8 mouse cellular contexts compared by ENCODE assay signal in genomic region chr19:6497803-6498202, GRCm38 (mm10). TPM values are rescaled to one million over a fixed set of nuclear protein-coding genes. Genes with fewer than 3 reads are reported as not detected.
A peak's percentile ranks its signal among the peaks of the same experiment; 100 is the strongest.
DNase-seq lines count a peak whose midpoint lies in the region; ATAC-seq and TF ChIP-seq lines count a peak whose summit lies in the region.

No protein-coding gene starts in this region.

- no peak for ATAC-seq in heart, embryonic 12.5 days (ENCODE audit: insufficient number of reproducible peaks, low FRiP score)
- ATAC-seq in liver, embryonic 11.5 days (replicated peaks; ENCODE audit: low FRiP score) = no peak
- ATAC-seq in activated CD4-positive, CD25-positive, alpha-beta regulatory T cell, adult 4 months = no peak

- peak overlapping the region; percentile 96 for H3K27ac ChIP-seq in cerebellum, adult 2 months (ENCODE audit: insufficient read depth, low read length)
- no peak overlapping the region for H3K27ac ChIP-seq in ES-Bruce4 (ENCODE audit: insufficient read depth, low read length)
- no peak overlapping the region for H3K27ac ChIP-seq in heart, embryonic 12.5 days (ENCODE audit: poor library complexity, severe bottlenecking)
- no peak overlapping the region for H3K27ac ChIP-seq in liver, embryonic 11.5 days (ENCODE audit: low read depth, low read length)

- no peaks in the 10 kb centered on the region for H3K27me3 ChIP-seq in cerebellum, adult 2 months (ENCODE audit: control insufficient read depth, insufficient read depth, low read length)
- peaks cover 20% of the 10 kb centered on the region for H3K27me3 ChIP-seq in ES-Bruce4 (ENCODE audit: control insufficient read depth, insufficient read depth, low read length, poor library complexity, severe bottlenecking)
- H3K27me3 ChIP-seq in heart, embryonic 12.5 days (replicated peaks) = peaks cover 99% of the 10 kb centered on the region
- H3K27me3 ChIP-seq in liver, embryonic 11.5 days (replicated peaks; ENCODE audit: control insufficient read depth, insufficient read depth, low read length) = peaks cover 93% of the 10 kb centered on the region

- no peaks in the 10 kb centered on the region for H3K9me3 ChIP-seq in ES-Bruce4 (replicated peaks; ENCODE audit: control insufficient read depth, insufficient read depth, low read length, poor library complexity, severe bottlenecking)
- no peaks in the 10 kb centered on the region for H3K9me3 ChIP-seq in heart, embryonic 12.5 days (replicated peaks)
- no peaks in the 10 kb centered on the region for H3K9me3 ChIP-seq in liver, embryonic 11.5 days (ENCODE audit: control insufficient read depth, low read length)

- no peak for TF ChIP-seq EP300 in ES-Bruce4 (IDR thresholded peaks at IDR 0.05; ENCODE audit: insufficient read depth, low read depth, low read length)

- WGBS in cerebellum, adult 2 months = under 1% methylated on average over 38 of the region's 39 CpGs
- WGBS in heart, embryonic 12.5 days = under 1% methylated on average over 39 of the region's 39 CpGs
- 1% methylated on average over 38 of the region's 39 CpGs for WGBS in liver, embryonic 11.5 days

- H3K4me1 ChIP-seq in cerebellum, adult 2 months (ENCODE audit: control insufficient read depth, insufficient read depth, low read length) = peaks cover 33% of the 10 kb centered on the region
- H3K4me1 ChIP-seq in ES-Bruce4 (ENCODE audit: control insufficient read depth, insufficient read depth, low read length) = peaks cover 2% of the 10 kb centered on the region
- peaks cover 25% of the 10 kb centered on the region for H3K4me1 ChIP-seq in heart, embryonic 12.5 days (replicated peaks)
- peaks cover 8% of the 10 kb centered on the region; the same call in 1 of the 2 replicates for H3K4me1 ChIP-seq in liver, embryonic 11.5 days (replicated peaks; ENCODE audit: control insufficient read depth, insufficient read depth, low read length)

- peak in 1 of 2 experiments; percentile 65 for DNase-seq in cerebellum, adult 2 months
- no peak for DNase-seq in cerebellum, adult 11 months
- no peak for DNase-seq in liver, embryonic 11.5 days (ENCODE audit: low spot score)
- no peak for DNase-seq in frontal cortex, postnatal 25 days (ENCODE audit: low spot score in 2 of 2)
- DNase-seq in ovary, adult 18-20 months (ENCODE audit: low spot score) = no peak

- TF ChIP-seq CTCF in cerebellum, adult 2 months (IDR thresholded peaks at IDR 0.05; ENCODE audit: borderline replicate concordance, insufficient read depth, low read depth, low read length) = no peak
- no peak for TF ChIP-seq CTCF in ES-Bruce4 (IDR thresholded peaks at IDR 0.05; ENCODE audit: low read depth, low read length)

- peak overlapping the region; percentile 83 for H3K9ac ChIP-seq in ES-Bruce4 (ENCODE audit: low read depth, poor library complexity, severe bottlenecking)
- peak overlapping the region; percentile 64 for H3K9ac ChIP-seq in heart, embryonic 12.5 days
- no peak overlapping the region for H3K9ac ChIP-seq in liver, embryonic 11.5 days (ENCODE audit: low read depth, low read length)

- no peak for TF ChIP-seq POLR2A in cerebellum, adult 2 months (IDR thresholded peaks at IDR 0.05; ENCODE audit: borderline replicate concordance, insufficient read depth, low read length)
- TF ChIP-seq POLR2A in ES-Bruce4 (IDR thresholded peaks at IDR 0.05; ENCODE audit: insufficient read depth, low read length) = no peak

- peak overlapping the region; percentile 87 for H3K4me2 ChIP-seq in heart, embryonic 12.5 days
- H3K4me2 ChIP-seq in liver, embryonic 11.5 days = peak overlapping the region; percentile 60

- peak overlapping the region; percentile 98 for H3K4me3 ChIP-seq in cerebellum, adult 2 months (replicated peaks; ENCODE audit: insufficient read depth, low read depth, low read length)
- peak overlapping the region; percentile 64 for H3K4me3 ChIP-seq in ES-Bruce4 (ENCODE audit: low read depth, low read length)
- H3K4me3 ChIP-seq in heart, embryonic 12.5 days = peak overlapping the region; percentile 51
- peak overlapping the region; percentile 50 for H3K4me3 ChIP-seq in liver, embryonic 11.5 days (ENCODE audit: low read depth, low read length)

- H3K36me3 ChIP-seq in ES-Bruce4 (ENCODE audit: control insufficient read depth, insufficient read depth, low read length, poor library complexity, severe bottlenecking) = no peaks in the 10 kb centered on the region
- H3K36me3 ChIP-seq in heart, embryonic 12.5 days = no peaks in the 10 kb centered on the region
- no peaks in the 10 kb centered on the region for H3K36me3 ChIP-seq in liver, embryonic 11.5 days (ENCODE audit: control insufficient read depth, insufficient read depth, low read length)

RNA-seq across cellular contexts. Expression of gene Slc22a12, which starts 45.0 kb away (rescaled TPM):
- polyA plus RNA-seq in cerebellum, adult 2 months (2012; rRNA removed) = 0.15 and 0.24 TPM in 2 replicates
- polyA plus RNA-seq in ES-Bruce4 (2011; ENCODE audit: insufficient read depth, insufficient read length, low read depth, missing spikeins) = not detected in 2 replicates
- not detected in 2 replicates for polyA plus RNA-seq in heart, embryonic 12.5 days (2016; fragmentation: Nextera tagmentation; extraction: Ambion mirVana)
- polyA plus RNA-seq in liver, embryonic 11.5 days (2014; fragmentation: Nextera tagmentation; extraction: Ambion mirVana) = not detected in 2 replicates
- not detected for polyA plus RNA-seq in activated CD4-positive, CD25-positive, alpha-beta regulatory T cell, adult 4 months (2017; shearing (Covaris generic))
